Mouse (Mus musculus) limb, embryonic 12.5 days (tissue): ENCODE measurements around the gene Gm45213. TPM values are rescaled to one million over a fixed set of nuclear protein-coding genes. Genes with fewer than 3 reads are reported as not detected.

Experiments used
- ATAC-seq: fragments of 200-750 bp; cut with Nextera tagmentation; 2 replicates; pipeline ENCODE4 v1.8.0; 2017; ENCODE audit warnings: low read depth, moderate TSS enrichment; ENCODE audit not compliant: insufficient number of reproducible peaks, insufficient read depth, low FRiP score, low TSS enrichment
- H3K27ac ChIP-seq: fragments of 300-500 bp; sonication (generic); 2 replicates; pipeline ENCODE4 v1.5.1; 2016; ENCODE audit warnings: mild to moderate bottlenecking, moderate library complexity
- H3K27me3 ChIP-seq: fragments of 300-500 bp; sonication (generic); 2 replicates; pipeline ENCODE4 v1.6.1; 2016; ENCODE audit warnings: mild to moderate bottlenecking, moderate library complexity
- H3K36me3 ChIP-seq: fragments of 300-500 bp; sonication (generic); 2 replicates; pipeline ENCODE4 v1.6.1; 2016; ENCODE audit warnings: mild to moderate bottlenecking, moderate library complexity
- H3K4me1 ChIP-seq: fragments of 300-500 bp; sonication (generic); replicated peaks from 2 replicates; pipeline ENCODE4 v1.6.1; 2016
- H3K4me2 ChIP-seq: fragments of 300-500 bp; sonication (generic); 2 replicates; pipeline ENCODE4 v1.6.1; 2016; ENCODE audit warnings: mild to moderate bottlenecking, moderate library complexity
- H3K4me3 ChIP-seq: fragments of 300-500 bp; sonication (generic); replicated peaks from 2 replicates; pipeline ENCODE4 v1.5.1; 2016; ENCODE audit warnings: mild to moderate bottlenecking
- H3K9ac ChIP-seq: fragments of 300-500 bp; sonication (generic); replicated peaks from 2 replicates; pipeline ENCODE4 v1.6.1; 2016; ENCODE audit warnings: mild to moderate bottlenecking, moderate library complexity
- H3K9me3 ChIP-seq: fragments of 300-500 bp; sonication (generic); 2 replicates; pipeline ENCODE4 v1.6.1; 2016; ENCODE audit warnings: mild to moderate bottlenecking, moderate library complexity
- WGBS: fragments of 180-500 bp; shearing (Covaris S2); methylation state at CpG from one replicate; pipeline ENCODE4 v1.1.7; 2016; 5-methylcytosine and 5-hydroxymethylcytosine counted together
- polyA plus RNA-seq: library from polyadenylated mRNA; unstranded; fragments of >200 nt; fragmentation: Nextera tagmentation; extraction: Ambion mirVana; gene quantifications from 2 replicates; pipeline ENCODE4 v1.2.1, GENCODE M21; 2016

The Gm45213 gene
- polyA plus RNA-seq, 1 experiment from 2014 or later = not detected

DNA sequence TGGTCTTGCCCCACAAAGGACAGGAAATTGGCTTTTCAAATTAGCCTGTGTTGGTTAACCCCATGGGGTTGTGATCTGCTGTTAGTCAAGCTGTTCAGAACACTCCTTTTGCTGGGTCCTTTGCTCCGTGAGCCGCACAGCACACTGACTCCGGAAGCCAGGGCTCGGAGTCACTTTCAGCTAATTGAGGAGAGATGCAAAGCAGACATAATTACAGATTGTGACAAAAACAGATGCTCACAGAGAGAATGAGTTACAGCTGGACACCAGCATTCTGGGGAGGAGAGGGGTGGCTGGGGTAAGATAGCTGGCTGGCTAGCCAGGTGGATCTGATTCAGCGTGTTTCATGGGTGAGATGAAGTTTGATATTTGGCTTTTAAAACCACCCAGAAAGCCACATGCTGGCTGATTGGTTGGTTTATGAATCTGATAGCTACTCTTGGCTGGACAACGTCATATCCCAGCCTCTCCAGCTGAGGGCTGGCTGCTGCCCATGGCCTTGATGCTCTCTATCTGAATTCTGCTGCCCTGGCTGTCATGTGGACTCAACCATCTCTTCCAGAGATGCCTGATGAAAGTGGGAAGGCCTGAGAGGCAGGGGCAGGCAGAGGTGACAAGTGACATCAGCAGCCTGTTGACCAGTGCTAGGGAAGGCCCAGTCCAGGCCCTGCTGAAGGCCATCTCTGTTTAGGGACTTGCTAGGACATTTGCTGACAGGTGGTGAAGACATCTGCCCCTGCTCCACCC, 14.5 kb upstream of the Gm45213 start:
- no peak overlapping the region for H3K4me3 ChIP-seq
- no peaks in the 10 kb centered on the region for H3K9me3 ChIP-seq
- ATAC-seq = no peak
- H3K27ac ChIP-seq = 0 out of 2 replicates have a peak overlapping the region, but pooled peaks have one; percentile 20
- no peaks in the 10 kb centered on the region for H3K27me3 ChIP-seq
- 14% methylated on average over 6 of the region's 6 CpGs for WGBS
- no peak overlapping the region; the same call in 1 of the 2 replicates for H3K4me2 ChIP-seq
- H3K9ac ChIP-seq = no peak overlapping the region
- peaks cover 15% of the 10 kb centered on the region for H3K4me1 ChIP-seq
- H3K36me3 ChIP-seq = no peaks in the 10 kb centered on the region

DNA sequence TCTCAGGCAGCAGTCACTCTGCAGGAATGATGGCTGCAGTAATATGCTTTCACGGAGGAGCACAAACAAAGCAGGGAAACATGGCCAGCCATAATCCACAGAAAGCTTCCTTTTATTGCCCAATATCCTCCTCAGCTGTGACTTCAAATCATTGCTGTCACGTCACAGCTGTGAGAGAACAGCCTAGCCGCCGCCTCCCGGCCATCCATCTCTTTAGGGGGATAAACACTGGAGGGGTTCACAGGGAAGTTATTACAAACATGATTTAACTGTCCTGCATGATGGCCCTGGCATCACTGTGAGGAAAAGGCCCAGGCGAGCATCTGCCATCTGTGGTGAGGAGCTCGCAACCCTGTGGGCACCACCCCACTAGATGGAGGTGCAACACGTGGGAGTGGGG, 6.6 kb upstream of the Gm45213 start:
- Histone ChIP-seq H3K9me3 (no peaks in the 10 kb centered on the region), H3K4me1 (peaks cover 61% of the 10 kb centered on the region), H3K4me2 (no peak overlapping the region), H3K36me3 (no peaks in the 10 kb centered on the region), H3K4me3 (no peak overlapping the region), H3K27me3 (peaks cover 22% of the 10 kb centered on the region), H3K27ac (no peak overlapping the region), H3K9ac (0 out of 2 replicates have a peak overlapping the region, but pooled peaks have one; percentile 18)
- WGBS = 48% methylated on average over 8 of the region's 8 CpGs
- ATAC-seq = no peak

DNA sequence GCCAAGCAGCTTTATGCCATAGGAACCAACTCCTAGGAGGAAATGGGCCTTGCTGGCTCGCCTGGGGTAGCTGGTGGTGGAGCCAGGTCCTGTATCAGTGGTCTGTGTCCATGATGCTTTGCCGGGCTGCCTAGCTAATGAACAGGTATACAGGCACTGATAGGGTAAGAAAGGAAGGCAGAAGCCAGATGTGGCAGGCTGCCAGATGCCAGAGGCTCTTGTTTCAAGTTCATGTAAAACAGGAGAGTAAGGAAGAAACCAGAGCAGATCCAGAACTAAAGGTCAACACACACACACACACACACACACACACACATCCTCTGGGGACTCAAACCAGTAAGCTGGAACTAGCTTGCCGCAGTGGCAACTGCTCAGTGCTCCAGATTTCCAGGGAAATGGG, 5.1 kb upstream of the Gm45213 start:
- H3K9me3 ChIP-seq = no peaks in the 10 kb centered on the region
- peak overlapping the region; percentile 66 for H3K27ac ChIP-seq
- H3K4me3 ChIP-seq = no peak overlapping the region
- ATAC-seq = no peak
- 36% methylated on average over 3 of the region's 3 CpGs for WGBS
- peaks cover 25% of the 10 kb centered on the region for H3K27me3 ChIP-seq
- H3K4me1 ChIP-seq = peaks cover 62% of the 10 kb centered on the region
- H3K36me3 ChIP-seq = no peaks in the 10 kb centered on the region
- H3K9ac ChIP-seq = no peak overlapping the region
- peak overlapping the region; percentile 50 for H3K4me2 ChIP-seq

DNA sequence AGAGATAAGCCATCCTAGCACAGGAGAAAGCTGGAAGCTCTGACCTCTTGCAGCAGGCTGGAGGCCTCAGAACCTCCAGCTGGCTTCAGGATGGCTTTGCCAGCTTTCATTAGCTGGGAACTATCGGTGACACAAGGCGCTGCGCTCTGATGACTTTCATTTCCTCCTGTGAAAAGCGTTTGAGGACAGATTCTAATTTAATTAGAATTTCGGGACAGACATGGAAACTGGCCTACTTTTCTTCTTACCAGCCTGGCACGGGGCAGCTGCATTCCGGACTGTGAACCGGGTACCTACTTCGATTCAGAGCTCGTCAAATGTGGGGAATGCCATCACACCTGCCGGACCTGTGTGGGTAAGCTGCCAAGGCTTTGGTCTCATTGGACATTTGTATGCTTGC, 4.7 kb upstream of the Gm45213 start:
- no peak overlapping the region for H3K4me3 ChIP-seq
- peak overlapping the region; percentile 50 for H3K4me2 ChIP-seq
- H3K4me1 ChIP-seq = peaks cover 67% of the 10 kb centered on the region
- peak overlapping the region; percentile 66 for H3K27ac ChIP-seq
- no peak overlapping the region for H3K9ac ChIP-seq
- H3K9me3 ChIP-seq = no peaks in the 10 kb centered on the region
- H3K27me3 ChIP-seq = peaks cover 25% of the 10 kb centered on the region
- WGBS = 34% methylated on average over 11 of the region's 11 CpGs
- H3K36me3 ChIP-seq = no peaks in the 10 kb centered on the region
- no peak for ATAC-seq

DNA sequence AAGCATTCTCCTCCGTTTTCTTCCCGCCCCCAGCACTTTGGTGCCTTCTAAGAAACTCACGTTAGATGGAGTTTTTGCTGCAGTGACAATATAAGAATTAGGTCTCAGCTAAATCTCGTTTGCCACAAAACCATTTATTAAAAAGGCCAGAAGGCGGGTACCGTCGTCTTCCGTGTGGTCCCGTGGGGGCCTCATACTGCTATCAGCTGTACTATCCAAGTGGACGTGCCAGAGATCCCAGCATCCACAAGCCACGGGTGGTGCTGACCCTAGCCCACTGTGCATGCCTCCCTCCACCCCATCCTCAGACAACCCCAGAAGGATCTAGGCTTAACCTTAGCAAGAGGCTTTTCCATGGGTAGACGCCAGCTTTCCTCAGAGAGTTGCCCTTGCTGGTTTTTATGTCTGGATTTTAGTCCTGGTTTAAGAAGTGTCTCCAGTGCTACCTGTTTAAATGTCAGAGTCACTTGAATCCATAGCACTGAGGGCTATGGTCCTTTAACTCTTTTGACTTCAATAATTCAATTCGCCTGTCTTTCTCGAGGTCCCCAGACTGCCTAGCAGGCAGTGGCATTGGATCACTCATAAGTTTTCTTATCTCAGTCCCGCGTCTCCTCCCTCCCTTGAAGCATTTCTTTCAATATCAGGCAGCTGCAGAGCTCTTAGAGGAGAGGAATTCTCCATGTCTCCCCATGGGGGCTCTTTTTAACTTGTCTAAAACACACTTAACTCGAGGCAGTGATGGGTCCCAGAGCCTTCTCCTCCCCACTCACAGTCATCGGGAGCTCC, 3.2 kb upstream of the Gm45213 start:
- H3K9me3 ChIP-seq = no peaks in the 10 kb centered on the region
- peak overlapping the region; percentile 50 for H3K4me2 ChIP-seq
- WGBS = 58% methylated on average over 18 of the region's 18 CpGs
- peak overlapping the region; percentile 75; the same call in 1 of the 2 replicates for H3K27ac ChIP-seq
- no peaks in the 10 kb centered on the region for H3K36me3 ChIP-seq
- peaks cover 25% of the 10 kb centered on the region for H3K27me3 ChIP-seq
- ATAC-seq = no peak
- peaks cover 73% of the 10 kb centered on the region for H3K4me1 ChIP-seq
- H3K4me3 ChIP-seq = peak overlapping the region; percentile 15
- no peak overlapping the region for H3K9ac ChIP-seq

DNA sequence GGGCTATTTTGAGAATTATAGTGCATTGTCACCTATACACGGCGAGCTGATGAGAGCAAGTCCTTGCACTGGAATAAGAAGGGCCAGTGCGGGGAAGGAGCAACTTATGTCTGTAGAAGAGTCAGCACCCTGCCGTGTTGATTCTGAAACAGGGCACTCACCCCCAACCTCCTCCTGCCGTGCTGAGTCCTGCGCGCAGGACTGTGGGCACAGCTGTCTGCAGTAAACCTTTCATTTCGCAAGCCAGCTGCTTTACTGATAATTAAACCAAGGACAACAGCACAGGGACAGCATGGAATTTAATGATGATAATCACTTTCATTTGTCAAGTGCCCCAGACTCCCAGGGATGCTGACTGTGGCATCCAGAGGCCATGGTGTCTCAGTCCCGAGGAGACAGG, 1.2 kb downstream of the Gm45213 start:
- no peak for ATAC-seq
- H3K27ac ChIP-seq = no peak overlapping the region
- peaks cover 70% of the 10 kb centered on the region for H3K4me1 ChIP-seq
- no peak overlapping the region for H3K4me2 ChIP-seq
- 24% methylated on average over 9 of the region's 9 CpGs for WGBS
- peaks cover 11% of the 10 kb centered on the region; the same call in 1 of the 2 replicates for H3K27me3 ChIP-seq
- no peak overlapping the region for H3K9ac ChIP-seq
- H3K9me3 ChIP-seq = no peaks in the 10 kb centered on the region
- no peaks in the 10 kb centered on the region for H3K36me3 ChIP-seq
- H3K4me3 ChIP-seq = no peak overlapping the region

DNA sequence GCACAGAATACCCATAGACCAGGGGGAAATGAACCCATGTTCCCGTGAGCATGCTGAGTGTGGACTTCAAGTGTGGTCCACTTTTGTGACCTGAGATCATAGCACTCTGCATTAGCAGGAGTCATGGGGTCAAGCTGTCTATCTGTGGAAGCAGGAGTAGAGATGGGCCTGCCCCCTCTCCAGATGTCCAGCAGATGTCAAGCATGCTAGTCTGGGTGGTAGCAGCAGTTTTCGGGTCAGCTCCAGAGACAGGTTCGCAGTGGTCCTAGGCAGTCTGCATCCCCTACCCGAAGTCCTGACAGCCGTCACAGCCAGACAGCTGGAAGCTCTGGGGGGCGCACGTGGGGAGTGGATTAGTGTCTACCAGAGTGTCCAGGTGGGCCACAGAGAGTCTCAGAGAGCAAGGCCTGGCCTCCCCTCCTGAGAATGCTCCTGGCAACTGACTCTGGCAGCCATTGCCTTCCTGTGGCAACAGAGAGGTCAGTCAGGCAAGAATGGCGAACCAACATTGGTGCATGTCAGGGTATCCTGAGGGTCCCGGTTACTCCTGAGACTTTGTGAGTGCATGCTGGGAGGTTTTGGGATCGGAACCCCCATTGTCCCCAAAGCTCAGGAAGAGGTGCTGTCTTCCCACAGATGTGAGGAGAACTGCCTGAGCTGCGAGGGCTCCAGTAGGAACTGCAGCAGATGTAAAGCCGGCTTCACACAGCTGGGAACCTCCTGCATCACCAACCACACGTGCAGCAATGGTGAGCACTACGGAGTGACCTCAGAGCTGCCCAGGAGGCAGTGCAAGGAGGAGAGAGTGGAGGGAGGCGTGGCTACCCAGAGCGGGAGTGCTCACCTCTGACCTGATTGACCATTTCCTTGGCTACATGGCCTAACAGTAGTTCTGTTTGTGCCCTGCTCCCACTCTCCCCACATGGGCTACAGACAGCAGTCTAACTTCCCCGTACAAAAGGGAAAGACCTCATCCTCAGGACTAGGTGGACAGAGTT, 3.8 kb downstream of the Gm45213 start:
- Histone ChIP-seq H3K27me3 (peaks cover 6% of the 10 kb centered on the region; the same call in 1 of the 2 replicates), H3K4me3 (no peak overlapping the region), H3K27ac (0 out of 2 replicates have a peak overlapping the region, but pooled peaks have one; percentile 53), H3K36me3 (no peaks in the 10 kb centered on the region), H3K4me2 (no peak overlapping the region), H3K9ac (no peak overlapping the region), H3K9me3 (no peaks in the 10 kb centered on the region), H3K4me1 (peaks cover 55% of the 10 kb centered on the region)
- ATAC-seq = peak; percentile 44; the same call in 1 of the 2 replicates
- 28% methylated on average over 17 of the region's 17 CpGs for WGBS

DNA sequence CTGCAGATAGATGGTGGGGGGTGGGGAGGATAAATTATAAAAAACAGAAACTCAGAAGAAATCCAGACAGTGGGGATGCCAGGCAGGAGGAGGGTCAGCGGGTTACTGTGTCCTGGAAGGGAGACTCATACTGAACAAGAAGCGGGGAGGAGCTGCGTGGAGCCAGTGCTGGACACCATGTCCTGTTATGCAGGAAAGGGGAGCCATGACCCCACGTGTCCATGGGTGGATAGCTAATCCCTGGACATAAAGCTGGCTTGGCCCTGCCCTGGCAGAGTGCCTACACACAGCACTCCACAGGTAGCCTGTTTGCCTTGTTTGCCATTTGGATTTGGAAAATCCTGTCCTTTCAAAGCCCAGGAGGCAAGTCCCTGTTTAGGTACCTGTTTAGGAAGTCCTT, 4.6 kb downstream of the Gm45213 start:
- Histone ChIP-seq H3K9ac (no peak overlapping the region), H3K36me3 (no peaks in the 10 kb centered on the region), H3K27me3 (peaks cover 3% of the 10 kb centered on the region; the same call in 1 of the 2 replicates), H3K4me1 (peaks cover 55% of the 10 kb centered on the region), H3K4me2 (no peak overlapping the region), H3K27ac (no peak overlapping the region), H3K9me3 (no peaks in the 10 kb centered on the region), H3K4me3 (no peak overlapping the region)
- no peak for ATAC-seq
- WGBS = 66% methylated on average over 4 of the region's 4 CpGs

DNA sequence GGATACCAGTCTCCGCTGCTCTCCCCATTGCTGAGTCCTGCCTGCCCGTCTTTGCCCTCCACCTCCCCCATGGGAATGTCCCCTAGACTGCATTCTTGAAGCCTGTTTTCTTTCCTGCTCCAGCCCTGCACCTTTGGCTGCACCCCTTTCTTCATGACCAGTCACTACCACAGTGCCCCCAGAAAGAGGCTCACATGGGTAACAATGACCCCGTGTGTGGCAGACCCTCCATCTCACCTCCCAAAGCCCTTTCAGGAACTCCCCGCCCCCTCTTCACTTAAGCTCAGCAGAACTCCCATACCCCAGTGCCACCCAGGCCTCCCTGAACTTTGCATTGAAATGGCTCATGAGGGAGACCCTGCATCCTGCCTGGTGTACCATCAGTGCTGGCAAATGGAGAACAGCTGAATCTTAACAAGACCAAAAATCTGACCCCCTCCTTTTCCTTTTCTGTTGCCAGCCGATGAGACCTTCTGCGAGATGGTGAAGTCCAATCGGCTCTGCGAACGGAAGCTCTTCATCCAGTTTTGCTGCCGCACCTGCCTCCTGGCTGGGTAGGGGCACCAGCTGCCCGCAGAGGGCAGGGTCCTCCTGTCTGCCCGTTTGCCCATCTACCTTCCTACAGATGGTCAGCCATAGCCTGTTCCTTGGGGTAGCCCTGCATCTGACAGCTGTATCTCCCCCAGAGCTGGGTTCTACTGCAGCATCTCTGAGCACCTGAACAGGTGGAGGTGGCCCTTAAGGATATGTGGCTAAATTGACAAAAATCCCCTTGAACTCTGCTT, 5.2 kb downstream of the Gm45213 start:
- H3K4me2 ChIP-seq = no peak overlapping the region
- no peaks in the 10 kb centered on the region for H3K36me3 ChIP-seq
- no peak for ATAC-seq
- WGBS = 89% methylated on average over 12 of the region's 12 CpGs
- H3K9me3 ChIP-seq = no peaks in the 10 kb centered on the region
- H3K27ac ChIP-seq = no peak overlapping the region
- H3K9ac ChIP-seq = no peak overlapping the region
- peaks cover 2% of the 10 kb centered on the region; the same call in 1 of the 2 replicates for H3K27me3 ChIP-seq
- peaks cover 50% of the 10 kb centered on the region for H3K4me1 ChIP-seq
- no peak overlapping the region for H3K4me3 ChIP-seq

DNA sequence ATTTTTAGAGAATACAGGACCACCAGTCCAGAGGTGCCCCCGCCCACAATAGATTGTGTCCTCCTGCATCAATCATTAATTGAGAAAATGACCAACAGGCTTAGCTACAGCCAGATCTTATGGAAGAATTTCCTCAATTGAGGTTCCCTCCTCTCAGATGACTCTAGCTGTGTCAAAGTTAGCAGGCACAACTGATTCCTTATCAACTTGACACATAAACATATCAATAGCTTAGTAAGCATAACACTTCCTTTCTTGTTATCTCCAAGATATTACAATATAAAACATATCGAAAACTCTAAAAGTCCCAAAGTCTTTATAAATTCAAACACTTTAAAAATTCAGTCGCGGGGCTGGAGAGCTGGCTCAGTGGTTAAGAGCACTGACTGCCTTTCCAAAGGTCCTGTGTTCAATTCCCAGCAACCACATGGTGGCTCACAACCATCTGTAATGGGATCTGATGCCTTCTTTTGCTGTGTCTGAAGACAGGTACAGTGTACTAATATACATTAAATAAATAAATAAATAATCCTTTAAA, 10.6 kb downstream of the Gm45213 start:
- ATAC-seq = no peak
- Histone ChIP-seq H3K4me1 (no peaks in the 10 kb centered on the region), H3K9me3 (no peaks in the 10 kb centered on the region), H3K4me3 (no peak overlapping the region), H3K36me3 (no peaks in the 10 kb centered on the region), H3K9ac (no peak overlapping the region), H3K27ac (no peak overlapping the region), H3K4me2 (no peak overlapping the region), H3K27me3 (peaks cover 10% of the 10 kb centered on the region; the same call in 1 of the 2 replicates)
- WGBS = 83% methylated on average over 4 of the region's 4 CpGs
